Mouse (Mus musculus): ENCODE data around the gene Dpy30.

Gene Dpy30

GRCm38 (mm10) chr17:74294426-74295025 lies 29.2 kb downstream of the Dpy30 start:
- peak; percentile 80 to 82 for DNase-seq

GRCm38 (mm10) chr17:74293687-74294425 lies 29.9 kb downstream of the Dpy30 start:
- DNase-seq: no peak

DNA sequence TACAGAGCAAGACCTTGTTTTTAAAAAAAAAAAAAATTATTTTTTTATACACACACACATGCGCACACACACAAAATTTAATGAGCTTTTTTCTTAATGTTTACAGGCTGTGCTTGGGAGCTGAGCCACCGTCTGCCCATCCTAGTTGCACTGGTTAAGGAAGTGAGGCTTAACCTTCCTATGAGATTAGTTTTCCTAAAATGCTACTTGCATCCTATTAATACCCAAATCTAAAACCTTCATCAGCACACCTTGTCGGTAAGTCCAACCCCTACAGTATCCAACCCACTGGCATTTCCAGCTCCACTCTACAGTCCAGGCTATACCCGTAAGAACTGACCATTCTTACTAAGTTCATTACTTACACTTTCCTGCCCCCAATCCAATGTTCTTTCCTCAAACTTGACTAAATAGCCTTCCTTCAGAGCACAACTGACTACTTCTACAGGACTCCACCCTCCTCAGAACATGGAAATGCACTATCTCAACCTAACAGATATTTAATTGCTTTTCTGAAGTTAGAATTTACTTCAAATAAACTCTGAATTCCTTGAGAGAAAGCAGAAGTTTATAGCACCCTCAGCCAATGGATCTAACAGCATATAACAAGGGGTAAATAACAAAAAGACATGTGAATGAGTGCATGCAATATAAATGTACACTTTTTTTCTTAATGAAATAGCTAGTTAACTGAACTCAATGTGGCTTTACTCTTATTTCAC lies 31.9 kb downstream of the Dpy30 start:
- no peak for DNase-seq

DNA sequence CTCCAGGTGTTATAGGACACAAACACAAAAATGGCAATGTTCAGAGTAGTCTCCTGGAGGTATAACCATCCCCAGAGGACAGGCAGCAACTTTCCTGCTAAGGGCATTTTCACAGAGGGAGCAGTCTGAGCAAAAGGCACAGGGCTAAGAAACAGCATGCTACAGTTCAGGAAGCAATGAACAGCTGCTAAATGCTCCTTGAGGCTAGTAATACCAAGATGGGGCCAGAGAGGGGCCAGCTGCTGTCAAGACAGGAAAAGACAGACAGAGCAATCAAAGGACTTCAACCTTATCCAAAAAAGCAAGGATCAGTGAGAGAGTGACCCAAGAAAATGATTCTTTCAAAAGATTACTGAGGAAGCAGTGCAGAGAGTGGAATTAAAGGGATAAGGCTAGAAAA lies 32.9 kb downstream of the Dpy30 start:
- DNase-seq: no peak

GRCm38 (mm10) chr17:74290198-74290597 lies 33.5 kb downstream of the Dpy30 start:
- DNase-seq: no peak

GRCm38 (mm10) chr17:74288626-74289025 lies 35.1 kb downstream of the Dpy30 start:
- no peak for DNase-seq

- DNase-seq: no peak
Measured at GRCm38 (mm10) chr17:74286140-74286730, 37.5 kb downstream of the Dpy30 start.

- no peak for DNase-seq
Measured at GRCm38 (mm10) chr17:74285730-74286129, 38.0 kb downstream of the Dpy30 start.

DNA sequence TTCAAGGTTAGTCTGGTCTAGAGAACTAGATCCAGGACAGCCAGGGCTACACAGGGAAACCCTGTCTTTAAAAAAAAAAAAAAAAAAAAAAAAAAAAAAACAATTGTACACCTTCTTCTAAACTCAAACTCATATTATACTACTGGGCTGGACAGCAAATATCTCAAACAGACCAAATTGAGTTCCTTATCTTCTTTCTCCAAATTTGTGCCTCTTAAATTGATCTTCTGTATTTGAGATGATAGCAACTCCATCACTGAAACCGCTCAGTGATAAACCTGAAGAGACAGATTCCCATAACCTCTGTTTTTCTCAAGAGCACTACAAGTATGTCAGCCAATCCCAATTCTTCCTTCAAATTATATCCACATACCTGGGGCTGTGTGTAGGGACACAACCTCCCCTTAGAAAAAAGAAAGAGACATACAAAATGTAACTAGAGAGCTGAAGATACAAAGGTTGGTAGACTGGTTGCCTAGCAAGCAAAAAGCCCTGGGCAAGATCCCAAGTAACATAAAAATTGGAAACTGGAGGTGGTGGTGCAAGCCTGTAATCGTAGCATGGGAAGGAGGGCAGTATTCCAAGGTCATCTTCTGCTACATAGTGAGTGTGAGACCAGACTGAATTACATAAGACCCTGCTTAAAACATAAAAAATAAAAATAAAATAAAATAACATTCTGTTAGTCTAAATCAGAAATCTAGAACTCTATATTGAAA lies 39.2 kb downstream of the Dpy30 start:
- no peak for DNase-seq

GRCm38 (mm10) chr17:74282024-74282423 lies 41.7 kb downstream of the Dpy30 start:
- DNase-seq: no peak

- DNase-seq: no peak
Measured at GRCm38 (mm10) chr17:74278966-74279869, 44.5 kb downstream of the Dpy30 start.

- no peak for DNase-seq
Measured at GRCm38 (mm10) chr17:74274471-74274870, 49.3 kb downstream of the Dpy30 start.

DNA sequence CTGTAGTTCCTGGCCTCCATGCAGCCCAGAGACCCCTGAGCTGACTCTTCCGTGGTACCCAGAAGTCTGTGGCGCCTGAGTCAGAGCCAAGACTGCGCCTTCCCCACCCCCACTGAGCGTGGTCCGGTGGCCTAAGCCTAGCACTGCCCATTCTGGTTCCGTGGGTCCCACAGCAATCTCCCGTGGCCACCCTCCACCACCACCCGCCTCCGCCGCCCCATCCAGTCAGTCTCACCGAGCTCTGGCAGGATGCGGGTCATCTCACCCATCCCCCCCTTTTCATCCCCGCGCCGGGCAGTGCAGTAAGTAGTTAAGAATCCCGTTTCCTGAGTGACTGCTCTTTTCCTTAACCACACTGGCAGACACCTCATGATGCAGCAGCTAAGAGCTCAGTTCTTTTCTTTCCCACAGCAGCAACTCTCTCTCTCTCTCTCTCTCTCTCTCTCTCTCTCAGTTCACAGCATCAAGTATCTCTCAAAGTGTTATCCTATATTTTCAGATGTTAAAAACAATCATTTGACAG lies 51.0 kb downstream of the Dpy30 start:
- DNase-seq: no peak

GRCm38 (mm10) chr17:74271541-74272268 lies 52.0 kb downstream of the Dpy30 start:
- no peak for DNase-seq

GRCm38 (mm10) chr17:74270205-74270604 lies 53.5 kb downstream of the Dpy30 start:
- no peak for DNase-seq

GRCm38 (mm10) chr17:74267415-74268180 lies 56.1 kb downstream of the Dpy30 start:
- DNase-seq: no peak

DNA sequence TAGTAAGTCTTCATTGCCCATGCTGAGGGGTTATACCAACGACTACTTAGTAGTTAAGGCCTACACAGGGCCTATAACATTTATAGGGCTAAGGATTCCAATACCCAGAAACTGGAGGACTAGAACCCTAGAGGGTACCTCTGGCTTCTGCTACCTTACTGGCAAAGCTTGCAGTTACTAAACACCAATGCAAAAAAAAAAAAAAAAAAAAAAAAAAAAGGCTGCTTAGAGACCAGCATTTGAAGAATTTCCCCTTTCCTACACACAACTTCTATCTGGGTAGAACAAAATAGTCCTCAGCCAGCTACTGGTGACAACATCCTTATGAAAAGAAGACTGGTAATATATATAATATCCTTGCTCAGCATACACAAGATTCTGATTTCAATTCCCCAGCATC lies 58.1 kb downstream of the Dpy30 start:
- no peak for DNase-seq

DNA sequence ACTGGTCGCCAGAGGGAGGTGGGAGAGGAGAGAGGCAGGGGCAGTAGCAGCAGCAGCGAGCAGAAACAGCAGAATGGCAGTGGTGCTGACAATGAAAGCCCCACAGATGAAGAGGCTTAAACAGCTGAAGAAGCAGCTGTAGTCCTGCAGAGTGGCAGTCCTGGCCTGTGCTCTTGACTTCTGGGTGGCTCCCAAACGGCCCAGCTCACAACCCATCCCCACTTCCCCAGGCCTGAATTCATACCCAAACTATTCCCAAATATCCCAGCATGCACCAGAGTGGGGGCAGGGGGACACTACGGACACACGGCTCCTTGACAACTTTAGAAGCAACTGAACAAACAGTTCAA lies 58.6 kb downstream of the Dpy30 start:
- DNase-seq: no peak

DNA sequence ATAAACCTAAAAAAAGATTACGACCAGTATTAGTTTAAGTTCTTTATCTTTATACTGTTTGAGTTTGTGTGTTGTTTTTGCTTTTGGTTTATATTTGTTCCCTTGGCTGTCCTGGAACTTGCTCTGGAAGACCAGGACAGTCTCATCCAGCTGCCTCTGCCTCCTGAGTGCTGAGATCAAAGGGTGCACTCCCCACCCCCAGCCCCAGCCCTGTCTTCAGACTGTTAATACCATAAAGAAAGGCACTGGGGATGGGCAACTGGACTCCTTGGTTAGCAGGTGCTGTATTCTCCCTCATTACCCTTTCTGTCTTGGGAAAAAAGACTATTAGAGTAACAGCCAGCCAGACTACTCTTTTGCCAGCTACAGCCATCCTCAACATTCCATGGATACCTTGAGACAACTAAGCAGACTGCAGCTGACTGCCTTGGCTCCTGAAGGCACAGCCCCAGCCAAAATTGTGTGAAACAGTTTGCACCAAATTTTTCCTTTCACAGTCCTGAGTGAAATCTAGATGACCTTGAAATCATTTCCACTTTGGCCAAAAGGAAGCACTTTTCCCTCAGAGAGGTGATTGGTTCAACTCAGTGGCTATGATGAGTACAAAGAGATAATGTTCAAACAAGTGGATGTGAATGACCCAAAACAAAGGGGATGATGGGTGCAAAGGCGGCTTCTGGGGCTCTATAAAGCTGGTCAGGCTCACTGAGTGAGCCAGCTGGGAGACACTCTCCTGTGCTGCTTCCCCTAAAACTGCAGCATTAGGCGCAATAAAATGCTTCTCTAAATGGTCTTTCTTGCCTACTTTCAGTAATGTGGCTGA lies 59.2 kb downstream of the Dpy30 start:
- no peak for DNase-seq
